Mouse (Mus musculus) brain, embryonic 14.5 days (tissue): ENCODE data around the gene Pelo. TPM values are rescaled to one million over a fixed set of nuclear protein-coding genes. Genes with fewer than 3 reads are reported as not detected.

Source experiments
- DNase-seq: peaks from one replicate; pipeline ENCODE4 v3.0.0-alpha.2; 2011; ENCODE audit warnings: low read depth
- CTCF ChIP-seq: fragments of 200-500 bp; IDR thresholded peaks from 2 replicates; pipeline ENCODE4 v1.5.1; 2012; ENCODE audit warnings: inconsistent platforms, mild to moderate bottlenecking, moderate library complexity, borderline replicate concordance; ENCODE audit not compliant: insufficient read depth, insufficient read length; ENCODE audit errors: extremely low read depth
- POLR2A ChIP-seq: fragments of 200-500 bp; IDR thresholded peaks from 2 replicates; pipeline ENCODE4 v1.6.1; 2012; ENCODE audit warnings: mild to moderate bottlenecking, inconsistent platforms, borderline replicate concordance; ENCODE audit not compliant: poor library complexity, insufficient read depth, insufficient read length, severe bottlenecking; ENCODE audit errors: extremely low read depth
- polyA plus RNA-seq: library from polyadenylated mRNA; depleted of rRNA; stranded (reverse); fragments of >200 nt; gene quantifications from 2 replicates; pipeline ENCODE4 v1.2.3, GENCODE M21; 2012; rRNA removed

Gene Pelo
- polyA plus RNA-seq, 1 experiment: 30.2 TPM

DNA sequence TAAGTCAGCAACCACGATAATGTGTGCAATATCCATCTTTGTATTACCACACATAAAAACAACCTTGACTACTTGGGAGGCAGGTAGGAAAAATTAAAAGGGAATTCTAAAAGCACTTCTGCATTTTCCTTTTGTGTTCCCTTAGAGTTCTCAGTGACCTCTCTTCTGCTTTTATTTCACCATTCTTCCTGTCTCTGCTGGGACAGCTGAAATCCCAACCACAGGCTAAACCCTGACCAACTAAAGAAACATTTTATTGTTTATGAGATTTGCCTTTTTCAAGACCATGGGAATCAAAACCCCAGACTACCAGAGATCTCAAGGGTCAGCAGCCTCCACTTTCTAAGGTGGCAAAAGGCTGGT, 22.0 kb downstream of the Pelo start:
- DNase-seq: no peak
- TF ChIP-seq POLR2A (no peak), CTCF (no peak)

DNA sequence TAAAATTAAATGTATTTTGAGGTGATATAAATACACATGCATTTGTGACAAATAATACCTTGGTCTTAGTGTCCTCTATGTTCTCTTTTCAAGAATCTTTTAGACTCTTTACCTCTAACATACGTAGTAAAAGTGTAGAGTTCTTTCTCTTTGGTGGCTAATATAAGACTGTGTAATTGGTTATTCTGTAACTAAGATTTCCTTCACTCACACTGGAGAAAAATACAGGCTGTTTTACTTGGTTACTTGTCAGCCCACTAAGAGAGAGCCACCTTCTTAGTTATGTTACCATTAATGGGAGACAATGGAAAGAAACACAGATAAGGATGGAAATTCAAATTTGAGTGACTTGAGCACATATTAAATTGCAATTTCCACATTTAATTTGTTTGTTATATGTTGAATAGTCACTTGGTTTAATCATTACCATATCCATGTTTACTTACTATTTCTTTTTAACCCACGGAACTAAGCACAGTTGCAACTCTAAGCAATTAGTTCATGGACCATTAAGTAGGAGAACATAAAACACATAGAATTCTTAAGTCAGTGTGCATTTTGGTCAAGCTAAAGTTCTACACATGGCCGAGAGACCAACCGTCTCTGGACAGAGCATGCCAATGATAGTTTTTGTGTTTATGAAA, 22.5 kb downstream of the Pelo start:
- DNase-seq: no peak
- TF ChIP-seq POLR2A: no peak
- no peak for TF ChIP-seq CTCF

DNA sequence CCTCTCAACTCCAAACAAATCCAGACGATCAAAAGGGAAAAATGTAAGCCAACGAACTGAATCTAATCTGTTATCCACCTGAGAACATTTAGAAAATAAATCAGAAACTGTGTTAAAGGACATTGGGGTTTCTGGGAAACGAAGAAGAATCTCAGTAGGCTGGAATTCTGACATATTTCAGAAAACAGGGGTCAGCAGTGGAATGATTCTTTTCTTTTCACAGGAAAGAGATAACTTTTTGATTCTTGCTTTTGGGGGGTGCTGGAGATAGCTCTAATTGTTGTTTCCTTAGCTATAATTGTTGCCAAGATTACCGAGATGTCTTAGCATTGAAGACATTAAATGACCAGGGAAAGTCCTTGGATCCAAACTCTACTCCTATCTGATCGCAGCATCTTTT, 32.4 kb downstream of the Pelo start:
- no peak for DNase-seq
- TF ChIP-seq POLR2A (no peak), CTCF (no peak)

DNA sequence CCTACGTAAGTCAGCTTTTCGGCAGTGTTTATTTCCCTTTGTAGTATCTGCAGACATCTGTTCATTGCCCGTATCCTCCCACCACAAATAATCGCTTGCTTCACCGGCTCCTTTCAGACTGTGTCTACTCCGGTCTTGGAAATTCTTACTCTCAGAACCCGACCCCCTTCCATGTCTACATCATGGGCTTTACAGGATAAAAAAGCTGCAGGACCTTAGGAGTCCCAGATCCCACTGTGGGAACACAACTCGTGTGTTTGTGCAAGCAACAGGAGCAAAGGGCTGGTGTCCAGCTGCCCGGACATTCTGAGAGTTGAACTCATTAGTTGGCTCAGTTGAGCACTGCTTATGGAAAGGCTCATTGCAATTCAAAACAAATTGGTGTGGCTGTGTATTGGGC, 35.2 kb downstream of the Pelo start:
- no peak for TF ChIP-seq POLR2A
- no peak for TF ChIP-seq CTCF
- peak; percentile 68 for DNase-seq

DNA sequence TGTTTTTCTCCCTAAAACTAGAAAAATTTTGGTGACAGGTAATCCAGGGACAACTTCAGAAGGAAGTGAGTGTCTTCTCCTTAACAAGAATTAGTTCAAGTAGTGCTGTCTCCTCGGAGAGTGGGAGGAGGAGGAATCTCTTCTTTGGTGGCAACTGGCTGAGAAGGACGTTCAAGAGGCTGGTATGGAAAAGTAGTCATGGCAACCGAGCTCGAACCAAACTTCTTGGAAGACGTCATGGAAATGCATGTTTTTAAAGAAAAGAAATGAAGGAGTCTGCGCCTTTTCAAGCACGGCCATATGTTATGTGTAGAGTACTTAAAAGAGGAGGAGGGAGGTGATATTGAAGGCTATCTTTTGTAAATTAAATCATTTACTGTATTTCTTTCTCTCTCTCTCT, 37.4 kb downstream of the Pelo start:
- no peak for TF ChIP-seq POLR2A
- no peak for TF ChIP-seq CTCF
- DNase-seq: peak; percentile 32

DNA sequence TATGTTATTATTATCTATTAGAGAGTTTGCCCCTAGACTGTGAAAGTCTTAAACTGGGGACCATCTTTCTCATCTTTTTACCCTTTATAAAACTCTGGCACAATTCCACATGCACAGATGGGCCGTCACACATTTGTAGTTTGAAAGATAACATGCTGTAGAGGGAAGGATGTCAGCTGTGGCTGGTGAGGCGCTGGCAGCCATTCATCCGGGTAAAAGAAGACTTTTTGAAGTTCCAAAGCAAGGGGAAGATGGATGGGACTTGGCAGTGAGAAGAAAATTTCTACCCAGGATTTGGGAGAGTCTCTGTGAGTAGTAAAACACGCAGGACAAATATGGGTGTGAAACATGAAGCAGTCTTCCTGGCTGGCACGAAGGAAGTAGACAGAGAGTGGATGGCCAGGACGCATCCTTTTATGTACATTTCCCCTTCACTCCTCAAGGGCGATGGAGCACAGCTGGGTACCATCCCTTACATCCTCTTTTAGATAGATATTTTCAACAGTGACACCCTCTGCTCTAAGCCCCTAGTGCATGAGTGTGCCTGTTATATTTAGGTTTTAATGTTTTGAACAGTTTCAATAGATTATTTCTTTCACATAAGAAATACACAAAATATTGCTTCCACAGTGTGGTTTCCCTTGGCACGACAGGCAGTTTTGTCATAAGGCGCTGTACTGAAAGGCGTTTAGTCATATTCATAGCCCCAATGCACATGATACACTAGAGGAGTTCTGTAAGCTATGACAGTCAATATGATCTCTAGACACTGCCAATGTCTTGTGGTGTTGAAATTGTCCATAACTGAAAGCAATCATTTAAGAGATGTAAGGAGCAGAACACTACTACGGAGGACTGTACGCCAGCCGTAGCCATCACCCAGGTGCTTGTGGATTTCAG, 39.1 kb downstream of the Pelo start:
- TF ChIP-seq POLR2A (no peak), CTCF (no peak)
- DNase-seq: peak; percentile 80

DNA sequence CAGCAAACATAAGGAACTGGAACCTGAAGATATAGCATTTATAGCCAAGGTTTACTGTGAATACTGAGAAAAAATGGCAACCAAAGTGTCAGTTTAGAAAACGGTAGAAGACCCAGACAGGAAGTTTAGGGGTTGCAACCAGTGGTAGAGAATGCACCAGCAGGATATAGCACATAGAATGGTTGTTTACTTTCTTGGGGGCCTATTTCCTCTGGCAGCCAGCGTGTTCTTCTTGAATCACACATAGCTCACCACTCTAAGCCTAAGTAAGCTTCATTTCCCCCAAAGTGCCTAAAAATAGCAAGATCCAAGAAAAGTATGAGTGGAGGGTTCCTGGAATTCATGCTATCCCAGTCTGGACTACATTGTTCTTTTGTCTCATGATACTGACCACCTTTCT, 47.3 kb downstream of the Pelo start:
- no peak for DNase-seq
- no peak for TF ChIP-seq POLR2A
- no peak for TF ChIP-seq CTCF

Other genes with a start within 250 kb of the Pelo start
- gene Itga2, start 158.1 kb downstream of the Pelo start, polyA plus RNA-seq: 1.1 and 2.1 TPM in 2 replicates
- 0.92 and 1.1 TPM in 2 replicates for gene Gm49395, start 11.7 kb upstream of the Pelo start, polyA plus RNA-seq
- gene Itga1, start 11.8 kb upstream of the Pelo start, polyA plus RNA-seq: 2.0 and 3.8 TPM in 2 replicates